Mouse (Mus musculus) spleen, embryonic (tissue): Measurements from ENCODE around the gene Tnfaip8l1.

Source experiments
- CTCF ChIA-PET: fragments of 350-600 bp; sonication (Branson Sonifier 250); formaldehyde crosslinking; loops from one replicate; lab custom pipeline; 2022; lab: Charles Lee

Gene Tnfaip8l1

GRCm38 (mm10) chr17:56137839-56138613, 24.3 kb upstream of the Tnfaip8l1 start:
- CTCF ChIA-PET = interaction anchor here (0.5 to 0.7 kb wide), 2 partner anchors 18 to 624 kb away, joined by 3 to 6 read pairs; no protein-coding TSS in a partner anchor

DNA sequence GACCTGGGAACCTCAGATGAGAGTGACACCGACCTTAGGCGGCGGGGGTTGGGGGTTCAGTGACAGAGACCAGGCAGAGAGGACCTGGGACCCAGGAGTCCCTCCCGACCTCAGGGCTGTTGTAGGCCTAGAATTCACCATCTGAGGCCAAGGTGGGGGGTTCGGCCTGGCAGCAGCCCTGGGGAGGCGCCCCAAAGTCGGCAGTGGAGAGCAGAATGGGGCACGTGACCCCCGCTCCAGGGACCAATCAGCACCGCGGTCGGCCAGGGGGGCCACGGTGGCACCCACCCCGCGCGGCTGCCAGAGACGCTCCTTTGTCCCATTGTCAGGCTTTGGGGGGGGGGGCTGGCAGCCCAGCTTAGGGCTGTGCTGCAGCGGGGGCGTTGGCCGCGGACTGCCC, 22.9 kb upstream of the Tnfaip8l1 start:
- CTCF ChIA-PET = no interaction called here

- CTCF ChIA-PET = interaction anchor here (0.6 kb wide), 1 partner anchor 47 kb away, joined by 3 read pairs; no protein-coding TSS in a partner anchor
Measured at GRCm38 (mm10) chr17:56139858-56140595, 22.2 kb upstream of the Tnfaip8l1 start, which contains the start of gene Sema6b. Gene Sema6b, minus strand, starts transcription at chr17:56140343.

DNA sequence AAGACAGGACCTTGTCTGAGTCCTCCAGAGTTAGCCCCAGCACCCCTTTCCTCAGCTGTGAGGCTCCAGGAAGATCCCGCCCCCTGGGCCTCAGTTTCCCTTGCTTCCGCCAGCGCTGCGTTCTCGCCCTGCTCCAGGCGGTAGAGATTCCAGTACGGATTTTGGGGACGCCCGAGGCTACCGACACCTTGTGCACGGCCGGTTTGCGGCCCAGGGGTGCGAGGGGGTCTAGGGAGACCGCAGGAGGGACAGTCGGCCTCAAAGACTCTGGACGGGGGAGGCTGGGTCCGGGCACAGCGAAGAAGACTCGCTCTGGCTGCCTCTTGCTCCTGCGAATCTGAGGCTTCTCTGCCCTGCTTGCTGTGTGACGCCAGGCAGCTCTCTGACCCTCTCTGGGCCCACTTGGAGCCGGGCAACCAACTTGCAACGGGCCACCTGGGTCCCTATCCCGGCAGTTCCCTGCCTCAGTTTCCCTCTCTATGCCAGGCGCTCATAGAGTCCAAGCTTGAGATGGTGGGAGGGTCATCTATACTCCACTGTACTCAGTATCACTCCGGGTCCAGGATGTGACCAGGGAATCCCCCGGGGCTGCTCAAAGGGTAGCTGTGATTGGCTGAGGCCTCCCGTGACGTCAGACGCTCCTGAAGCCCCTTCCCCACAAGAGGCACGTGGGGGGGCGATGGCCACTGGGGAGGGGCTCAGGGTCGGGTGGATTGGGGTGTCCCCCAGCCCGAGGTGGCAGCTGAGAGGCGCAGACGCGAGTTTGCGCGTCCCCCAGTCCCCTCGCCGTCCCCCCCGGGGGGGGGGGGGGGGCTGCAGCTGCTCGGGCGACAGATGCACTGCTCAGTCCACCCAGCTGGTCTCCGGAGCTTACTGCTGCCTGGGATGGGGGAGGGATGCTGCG, 20.3 kb upstream of the Tnfaip8l1 start:
- CTCF ChIA-PET = no interaction called here

- CTCF ChIA-PET = no interaction called here
Measured at GRCm38 (mm10) chr17:56144546-56144945, 17.7 kb upstream of the Tnfaip8l1 start.

GRCm38 (mm10) chr17:56146131-56146530, 16.1 kb upstream of the Tnfaip8l1 start:
- CTCF ChIA-PET = no interaction called here

- CTCF ChIA-PET = no interaction called here
Measured at GRCm38 (mm10) chr17:56147420-56147819, 14.9 kb upstream of the Tnfaip8l1 start.

DNA sequence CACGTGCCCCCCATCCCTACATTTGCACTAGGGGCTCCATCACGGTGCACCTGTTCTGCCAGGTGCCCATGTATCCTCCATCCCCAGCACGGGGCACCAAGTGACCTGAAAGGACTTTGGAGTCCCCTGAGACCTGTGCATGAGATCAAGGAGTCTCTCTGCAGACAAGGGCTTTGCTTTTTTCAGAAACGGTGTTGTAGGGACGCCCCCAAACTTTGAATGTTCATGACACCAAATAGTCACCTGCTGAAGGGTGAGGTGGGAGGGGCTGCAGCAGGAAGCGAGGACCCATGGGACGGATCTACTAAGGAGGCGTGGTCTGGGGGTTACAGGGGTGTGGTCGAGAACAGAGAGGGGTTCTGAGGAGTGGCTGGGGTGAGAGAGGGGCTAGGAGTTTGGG, 14.0 kb upstream of the Tnfaip8l1 start:
- CTCF ChIA-PET = no interaction called here

GRCm38 (mm10) chr17:56148790-56149618, 13.3 kb upstream of the Tnfaip8l1 start:
- CTCF ChIA-PET = no interaction called here

GRCm38 (mm10) chr17:56149897-56150296, 12.4 kb upstream of the Tnfaip8l1 start:
- CTCF ChIA-PET = no interaction called here

DNA sequence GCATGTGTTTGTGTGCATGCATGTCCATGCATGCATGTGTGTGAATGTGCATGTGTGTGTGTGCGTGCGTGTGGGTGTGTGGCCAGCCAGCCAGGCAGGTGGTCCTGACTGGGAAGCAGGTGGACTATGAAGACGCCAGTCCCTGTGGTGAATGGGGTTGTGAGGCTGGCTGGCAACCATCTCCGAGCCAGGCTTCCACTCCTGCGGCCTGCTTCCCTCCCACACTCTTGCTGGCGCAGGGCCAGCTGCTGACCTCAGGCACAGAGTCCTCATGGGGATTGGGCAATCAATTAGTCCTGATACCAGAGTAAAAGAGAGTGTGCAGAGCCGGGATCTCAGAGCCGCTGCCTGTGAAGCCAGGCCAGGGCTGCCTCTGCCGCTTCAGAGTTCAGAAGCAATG, 8.6 kb upstream of the Tnfaip8l1 start:
- CTCF ChIA-PET = no interaction called here

DNA sequence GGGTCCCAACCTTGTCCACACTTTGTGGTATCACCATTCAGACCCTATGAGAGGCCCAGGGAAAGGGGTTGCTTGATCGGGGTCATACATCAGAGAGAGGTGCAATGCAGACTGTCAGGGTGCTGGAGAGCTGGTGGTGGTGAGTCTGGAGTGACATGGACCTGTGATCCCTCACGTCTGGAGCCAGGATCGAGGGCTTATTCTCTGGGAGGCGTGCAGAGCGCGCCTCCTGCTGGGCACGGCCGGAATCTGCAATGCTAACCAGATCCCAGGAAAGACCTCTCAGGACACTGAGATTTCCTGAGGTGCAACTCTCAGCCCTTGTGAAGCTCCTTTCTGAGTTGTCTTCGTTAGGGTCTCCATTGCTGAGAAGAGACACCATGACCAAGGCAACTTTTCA, 2.5 kb upstream of the Tnfaip8l1 start:
- CTCF ChIA-PET = interaction anchor here (0.6 to 1.6 kb wide), 3 partner anchors 26 to 84 kb away, joined by 4 to 9 read pairs (median 4); no protein-coding TSS in a partner anchor

DNA sequence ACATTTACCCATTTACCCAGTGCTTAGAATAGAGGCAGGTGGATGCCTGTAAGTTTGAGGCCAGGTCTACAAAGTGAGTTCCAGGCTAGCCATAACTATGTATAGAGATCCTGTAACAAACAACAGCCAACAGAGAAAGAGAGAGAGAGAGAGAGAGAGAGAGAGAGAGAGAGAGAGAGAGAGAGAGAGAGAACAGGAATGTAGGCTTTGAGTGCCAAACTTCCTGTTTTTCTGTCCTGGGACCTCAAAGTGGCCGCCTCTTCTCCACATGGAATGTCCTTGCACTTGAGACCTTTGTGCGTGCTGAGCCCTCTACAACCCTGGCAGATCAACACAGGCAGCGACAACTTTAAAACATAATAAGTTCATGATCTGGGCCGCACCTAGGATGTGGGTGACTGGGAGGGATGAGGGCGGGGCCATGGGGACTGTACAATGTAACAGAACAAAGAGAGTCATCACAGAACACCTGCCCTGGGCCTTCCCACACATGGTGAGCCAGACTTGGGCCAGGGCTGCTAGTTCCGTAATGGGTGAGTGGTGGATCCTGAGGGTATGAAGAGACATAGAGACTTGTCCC, 1.3 kb downstream of the Tnfaip8l1 start:
- CTCF ChIA-PET = no interaction called here

DNA sequence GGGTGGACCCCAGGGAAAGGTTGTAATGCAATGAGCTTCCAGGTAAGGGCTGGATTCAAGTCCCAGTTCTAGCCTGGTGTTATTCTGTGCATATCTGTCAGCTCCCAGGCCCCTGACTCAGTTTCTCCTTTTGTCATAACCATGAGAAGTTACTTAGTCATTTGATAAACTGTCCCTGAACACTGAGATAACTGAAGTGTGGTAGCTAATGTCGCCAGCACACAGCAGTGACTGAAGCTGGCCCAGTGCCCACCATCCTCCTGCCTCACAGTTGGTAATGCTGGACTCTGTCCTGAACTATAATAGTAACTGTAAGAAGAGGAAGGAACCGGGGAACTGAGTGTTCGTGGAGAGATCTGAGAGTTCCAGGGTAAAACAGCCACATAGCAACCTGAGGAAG, 2.2 kb downstream of the Tnfaip8l1 start:
- CTCF ChIA-PET = no interaction called here

- CTCF ChIA-PET = no interaction called here
Measured at GRCm38 (mm10) chr17:56165671-56166070, 3.4 kb downstream of the Tnfaip8l1 start.

DNA sequence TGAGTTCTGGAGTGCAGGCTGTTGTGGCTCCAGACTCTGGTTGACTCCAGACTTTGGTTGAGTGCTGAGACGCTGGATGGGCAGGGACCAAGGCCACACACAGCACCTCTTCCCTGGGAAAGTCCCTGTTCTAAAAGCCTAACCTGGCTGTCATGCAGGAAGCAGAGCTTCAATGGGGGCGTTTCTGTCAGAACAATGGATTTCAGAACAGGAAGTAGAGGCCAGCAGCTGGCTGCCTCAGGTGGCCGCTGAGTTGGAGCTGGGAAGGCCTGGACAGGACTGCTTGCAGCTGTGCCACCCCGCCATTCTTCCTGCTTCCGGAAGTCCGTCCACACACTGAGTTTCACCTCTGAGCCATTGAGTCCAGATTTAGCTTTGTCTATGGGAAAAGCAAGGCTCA, 7.6 kb downstream of the Tnfaip8l1 start:
- CTCF ChIA-PET = no interaction called here

- CTCF ChIA-PET = no interaction called here
Measured at GRCm38 (mm10) chr17:56170636-56171035, 8.4 kb downstream of the Tnfaip8l1 start.

DNA sequence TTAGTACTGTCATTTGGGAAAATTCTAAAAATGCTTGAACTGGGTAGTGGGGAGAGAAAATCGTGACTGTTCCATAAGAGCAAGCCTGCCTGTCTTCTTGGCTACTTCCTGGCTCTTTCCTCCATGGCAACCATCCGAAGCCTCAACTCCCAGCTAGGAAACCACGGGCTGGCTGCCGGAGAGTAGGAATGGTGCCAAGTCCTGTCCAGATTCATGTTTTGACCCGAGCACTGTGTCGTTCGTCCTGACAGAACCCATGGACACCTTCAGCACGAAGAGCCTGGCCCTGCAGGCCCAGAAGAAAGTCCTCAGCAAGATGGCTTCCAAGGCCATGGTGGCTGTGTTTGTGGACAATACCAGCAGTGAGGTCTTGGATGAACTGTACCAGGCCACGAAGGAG, 9.2 kb downstream of the Tnfaip8l1 start:
- CTCF ChIA-PET = no interaction called here

- CTCF ChIA-PET = no interaction called here
Measured at GRCm38 (mm10) chr17:56171881-56172280, 9.6 kb downstream of the Tnfaip8l1 start.

DNA sequence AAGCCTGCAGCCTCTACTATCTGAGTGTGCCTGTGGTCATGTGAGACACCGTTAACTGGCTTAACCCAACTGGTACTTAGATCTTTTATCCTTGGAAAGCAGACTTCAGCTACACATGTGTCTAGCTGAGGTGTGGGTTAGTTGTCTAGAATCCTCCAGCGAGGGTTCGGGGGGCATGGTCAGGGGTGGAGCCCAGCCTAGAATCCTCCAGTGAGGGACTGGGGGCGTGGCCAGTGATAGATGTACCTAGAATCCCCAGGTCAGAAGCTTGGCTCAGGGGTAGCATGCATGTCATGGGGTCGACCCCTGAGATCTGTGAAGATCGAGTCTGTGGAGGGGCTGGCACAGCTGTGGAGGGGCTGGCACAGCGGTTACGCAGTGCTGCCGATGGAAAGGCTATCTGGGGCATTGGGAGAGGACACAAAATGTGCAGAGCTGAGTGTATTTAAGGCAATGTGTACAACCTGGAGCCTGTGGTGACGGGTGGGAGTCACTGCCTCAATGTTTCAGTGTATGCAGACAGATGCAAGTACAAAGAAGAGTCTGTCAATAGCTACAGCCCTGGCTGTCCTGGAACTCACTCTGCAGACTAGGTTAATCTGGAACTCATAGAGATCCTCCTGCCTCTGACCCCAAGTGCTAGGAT, 11.2 kb downstream of the Tnfaip8l1 start:
- CTCF ChIA-PET = no interaction called here
